Mouse (Mus musculus) neutrophil, adult 5-6 weeks (primary cell): Measurements from ENCODE around the gene Snd1. TPM values are rescaled to one million over a fixed set of nuclear protein-coding genes. Genes with fewer than 3 reads are reported as not detected.

Source experiments
- ATAC-seq: fragments of 151-379, 151-347 bp; 2 replicates; pipeline ENCODE4 v1.8.0; 2017; ENCODE audit warnings: mild to moderate bottlenecking, moderate TSS enrichment; ENCODE audit not compliant: insufficient number of reproducible peaks, poor library complexity, low FRiP score, severe bottlenecking; ENCODE audit errors: extremely low read depth
- total RNA-seq: library from RNA; stranded (forward); fragments of 200-1000 nt; gene quantifications from 2 replicates; pipeline ENCODE4 v1.2.3, GENCODE M21; 2017

Snd1 gene
- total RNA-seq, 1 experiment from 2014 or later: 44.2 TPM

- ATAC-seq: no peak
Observed at GRCm38 (mm10) chr6:28803678-28804279, 328.8 kb downstream of the Snd1 start.

GRCm38 (mm10) chr6:28804751-28805150, 329.8 kb downstream of the Snd1 start:
- no peak for ATAC-seq

GRCm38 (mm10) chr6:28813057-28813456, 338.1 kb downstream of the Snd1 start:
- ATAC-seq: no peak

- no peak for ATAC-seq
Observed at GRCm38 (mm10) chr6:28814895-28815294, 340.0 kb downstream of the Snd1 start.

- ATAC-seq: no peak
Observed at GRCm38 (mm10) chr6:28817039-28817438, 342.1 kb downstream of the Snd1 start.

- ATAC-seq: no peak
Observed at GRCm38 (mm10) chr6:28819509-28820358, 344.8 kb downstream of the Snd1 start.

- ATAC-seq: no peak
Observed at GRCm38 (mm10) chr6:28822296-28822695, 347.4 kb downstream of the Snd1 start.

GRCm38 (mm10) chr6:28823375-28823774, 348.4 kb downstream of the Snd1 start:
- ATAC-seq: no peak

- ATAC-seq: no peak
Observed at GRCm38 (mm10) chr6:28823802-28824201, 348.9 kb downstream of the Snd1 start.

GRCm38 (mm10) chr6:28825894-28826293, 351.0 kb downstream of the Snd1 start:
- ATAC-seq: no peak

GRCm38 (mm10) chr6:28826689-28827389, 351.9 kb downstream of the Snd1 start:
- no peak for ATAC-seq

GRCm38 (mm10) chr6:28827565-28827964, 352.6 kb downstream of the Snd1 start:
- ATAC-seq: no peak

- no peak for ATAC-seq
Observed at GRCm38 (mm10) chr6:28828593-28828992, 353.7 kb downstream of the Snd1 start.

- no peak for ATAC-seq
Observed at GRCm38 (mm10) chr6:28830306-28830705, 355.4 kb downstream of the Snd1 start.

GRCm38 (mm10) chr6:28831011-28831853, 356.3 kb downstream of the Snd1 start, which contains the start of gene Lrrc4:
Lrrc4 (minus strand) TSS chr6:28831747.
- no peak for ATAC-seq

GRCm38 (mm10) chr6:28831854-28832750, 357.2 kb downstream of the Snd1 start:
- no peak for ATAC-seq

- ATAC-seq: no peak
Observed at GRCm38 (mm10) chr6:28832751-28833291, 357.9 kb downstream of the Snd1 start.

GRCm38 (mm10) chr6:28833380-28833822, 358.5 kb downstream of the Snd1 start:
- no peak for ATAC-seq
